Mouse (Mus musculus): ENCODE results near the gene Banp. TPM values are rescaled to one million over a fixed set of nuclear protein-coding genes. Genes with fewer than 3 reads are reported as not detected.
A peak's percentile ranks its signal among the peaks of the same experiment; 100 is the strongest.

Gene Banp
- total and polyA plus RNA-seq, 3 experiments, result 13.1 to 26.9 (median 17.9) TPM

- 97% methylated on average over 28 of the region's 28 CpGs for WGBS
- H3K4me1 ChIP-seq (ENCODE audit: control insufficient read depth, insufficient read depth, low read length), result no peaks in the 10 kb centered on the region; the same call in 1 of the 2 replicates
- intact Hi-C loops (cut with DNase I), result loop anchor here (10.0 kb wide), 1 partner anchor 361 kb away; no protein-coding TSS in a partner anchor
- no peak for DNase-seq
- TF ChIP-seq EP300 (IDR thresholded peaks at IDR 0.05; ENCODE audit: insufficient read depth, low read depth, low read length), result no peak
- TF ChIP-seq CTCF (IDR thresholded peaks at IDR 0.05), result no peak
- TF ChIP-seq POLR2A (IDR thresholded peaks at IDR 0.05; ENCODE audit: insufficient read depth, low read depth, low read length), result no peak
- peaks cover 2% of the 10 kb centered on the region; the same call in 1 of the 2 replicates for H3K79me2 ChIP-seq (replicated peaks; ENCODE audit: control insufficient read depth, insufficient read depth, low read length)
- H3K9ac ChIP-seq (ENCODE audit: low read depth, low read length), result no peak overlapping the region
- no peaks in the 10 kb centered on the region for H3K27me3 ChIP-seq (ENCODE audit: control insufficient read depth, insufficient read depth, low read length)
- no peak overlapping the region for H3K27ac ChIP-seq
- no peaks in the 10 kb centered on the region for H3K36me3 ChIP-seq (ENCODE audit: control insufficient read depth, insufficient read depth, low read length)
- no peak overlapping the region for H3K4me3 ChIP-seq
Observed at GRCm38 (mm10) chr8:121973906-121974305, 24.4 kb downstream of the Banp start.

DNA sequence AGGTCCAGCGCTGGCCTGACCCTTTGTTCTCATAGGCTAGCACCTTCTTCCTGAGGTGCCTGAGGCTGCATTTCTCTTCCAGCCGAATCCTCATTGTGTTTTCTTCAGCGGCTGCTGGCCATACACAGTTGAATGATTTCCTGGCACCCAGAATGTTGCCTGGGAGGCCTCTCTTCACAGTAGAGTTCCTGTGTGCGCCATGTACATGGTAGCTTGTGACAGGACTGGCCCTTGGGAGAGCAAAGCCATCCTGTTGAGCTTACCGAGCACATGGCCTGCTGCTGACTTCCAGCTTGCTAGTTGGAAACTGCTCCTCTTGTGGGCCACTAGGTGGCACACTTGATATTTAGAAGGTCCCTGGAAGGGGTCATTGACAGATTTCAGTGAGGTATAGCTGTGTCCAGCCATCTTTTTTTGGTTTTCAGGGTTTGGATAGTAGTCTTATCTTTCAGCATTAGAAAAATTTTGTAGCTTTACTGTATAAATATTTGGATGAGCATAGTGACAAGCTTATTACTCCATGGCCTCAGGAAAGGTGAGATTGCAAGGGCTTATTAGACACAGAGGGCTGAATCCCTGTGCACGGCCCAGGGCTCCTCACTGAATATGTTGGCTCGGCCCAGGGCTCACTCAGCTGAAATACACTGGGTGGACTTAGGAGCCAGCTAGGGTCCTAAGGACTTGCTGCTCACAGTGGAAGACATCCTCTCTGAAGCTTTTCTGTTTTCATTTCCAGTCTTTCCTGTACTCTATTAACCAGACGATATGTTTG lies 28.5 kb downstream of the Banp start:
- Histone ChIP-seq H3K27me3 (ENCODE audit: control insufficient read depth, insufficient read depth, low read length) (no peaks in the 10 kb centered on the region), H3K27ac (no peak overlapping the region), H3K4me1 (ENCODE audit: control insufficient read depth, insufficient read depth, low read length) (no peaks in the 10 kb centered on the region; the same call in 1 of the 2 replicates), H3K36me3 (ENCODE audit: control insufficient read depth, insufficient read depth, low read length) (no peaks in the 10 kb centered on the region), H3K79me2 (replicated peaks; ENCODE audit: control insufficient read depth, insufficient read depth, low read length) (no peaks in the 10 kb centered on the region), H3K4me3 (no peak overlapping the region), H3K9ac (ENCODE audit: low read depth, low read length) (no peak overlapping the region)
- no peak for DNase-seq
- TF ChIP-seq CTCF (IDR thresholded peaks at IDR 0.05), result peak; percentile 92
- TF ChIP-seq POLR2A (IDR thresholded peaks at IDR 0.05; ENCODE audit: insufficient read depth, low read depth, low read length), result no peak
- peak; percentile 69; the same call in 1 of the 2 replicates for TF ChIP-seq EP300 (IDR thresholded peaks at IDR 0.05; ENCODE audit: insufficient read depth, low read depth, low read length)
- intact Hi-C loops (cut with DNase I), result loop anchor here (2.0 to 10.0 kb wide), 4 partner anchors 161 to 357 kb away; no protein-coding TSS in a partner anchor
- WGBS, result 62% methylated on average over 8 of the region's 8 CpGs

- TF ChIP-seq EP300 (IDR thresholded peaks at IDR 0.05; ENCODE audit: insufficient read depth, low read depth, low read length) (no peak), POLR2A (IDR thresholded peaks at IDR 0.05; ENCODE audit: insufficient read depth, low read depth, low read length) (no peak), CTCF (IDR thresholded peaks at IDR 0.05) (no peak)
- intact Hi-C loops (cut with DNase I), result loop anchor here (2.0 to 10.0 kb wide), 4 partner anchors 160 to 356 kb away; no protein-coding TSS in a partner anchor
- Histone ChIP-seq H3K27ac (no peak overlapping the region), H3K79me2 (replicated peaks; ENCODE audit: control insufficient read depth, insufficient read depth, low read length) (no peaks in the 10 kb centered on the region), H3K36me3 (ENCODE audit: control insufficient read depth, insufficient read depth, low read length) (no peaks in the 10 kb centered on the region), H3K9ac (ENCODE audit: low read depth, low read length) (no peak overlapping the region), H3K27me3 (ENCODE audit: control insufficient read depth, insufficient read depth, low read length) (no peaks in the 10 kb centered on the region), H3K4me3 (no peak overlapping the region), H3K4me1 (ENCODE audit: control insufficient read depth, insufficient read depth, low read length) (no peaks in the 10 kb centered on the region; the same call in 1 of the 2 replicates)
- 97% methylated on average over 13 of the region's 13 CpGs for WGBS
- no peak for DNase-seq
Observed at GRCm38 (mm10) chr8:121978670-121979069, 29.1 kb downstream of the Banp start.

DNA sequence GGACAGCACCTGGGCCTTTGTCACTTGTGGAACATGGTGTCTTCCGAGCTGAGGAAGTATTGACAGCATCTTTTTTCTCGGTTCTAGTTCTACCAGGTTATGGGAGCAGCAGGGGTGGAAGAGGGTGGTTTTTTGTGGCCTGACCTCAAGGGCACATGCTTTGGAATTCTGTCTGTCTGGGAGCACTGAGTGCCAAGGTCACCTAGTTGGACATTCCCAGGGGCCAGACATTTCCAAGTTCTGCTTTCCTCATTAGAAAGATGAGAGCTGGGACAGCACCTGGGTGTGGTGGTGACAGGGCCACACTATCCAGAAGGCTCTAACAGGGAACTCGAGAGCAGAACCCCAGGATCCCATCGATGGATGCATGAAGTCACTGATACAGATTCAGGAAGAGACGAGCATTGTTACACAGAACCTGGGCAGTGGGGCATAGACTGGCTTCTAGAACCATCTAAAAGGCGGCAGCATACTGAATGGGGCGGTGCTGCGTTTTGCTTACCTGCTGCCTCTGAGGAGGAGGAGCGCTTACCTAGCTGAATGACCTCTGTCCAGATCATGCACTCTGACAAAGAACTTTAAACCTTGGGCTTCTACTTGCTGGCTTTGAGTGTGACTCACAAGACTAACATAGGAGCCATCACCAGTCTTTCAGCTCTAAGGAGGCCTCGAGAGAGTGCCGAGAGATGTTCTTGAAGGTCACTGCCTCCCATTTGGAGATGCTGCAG lies 31.4 kb downstream of the Banp start:
- TF ChIP-seq CTCF (IDR thresholded peaks at IDR 0.05), result no peak
- no peak for TF ChIP-seq EP300 (IDR thresholded peaks at IDR 0.05; ENCODE audit: insufficient read depth, low read depth, low read length)
- no peak for TF ChIP-seq POLR2A (IDR thresholded peaks at IDR 0.05; ENCODE audit: insufficient read depth, low read depth, low read length)
- H3K4me1 ChIP-seq (ENCODE audit: control insufficient read depth, insufficient read depth, low read length), result no peaks in the 10 kb centered on the region; the same call in 1 of the 2 replicates
- WGBS, result 85% methylated on average over 11 of the region's 11 CpGs
- H3K9ac ChIP-seq (ENCODE audit: low read depth, low read length), result no peak overlapping the region
- no peak overlapping the region for H3K27ac ChIP-seq
- no peaks in the 10 kb centered on the region for H3K79me2 ChIP-seq (replicated peaks; ENCODE audit: control insufficient read depth, insufficient read depth, low read length)
- H3K27me3 ChIP-seq (ENCODE audit: control insufficient read depth, insufficient read depth, low read length), result no peaks in the 10 kb centered on the region
- intact Hi-C loops (cut with DNase I), result no loop called here
- no peak for DNase-seq
- no peak overlapping the region for H3K4me3 ChIP-seq
- H3K36me3 ChIP-seq (ENCODE audit: control insufficient read depth, insufficient read depth, low read length), result no peaks in the 10 kb centered on the region

GRCm38 (mm10) chr8:121981520-121981895 lies 32.0 kb downstream of the Banp start:
- Histone ChIP-seq H3K27ac (no peak overlapping the region), H3K4me3 (no peak overlapping the region), H3K4me1 (ENCODE audit: control insufficient read depth, insufficient read depth, low read length) (no peaks in the 10 kb centered on the region; the same call in 1 of the 2 replicates), H3K36me3 (ENCODE audit: control insufficient read depth, insufficient read depth, low read length) (no peaks in the 10 kb centered on the region), H3K27me3 (ENCODE audit: control insufficient read depth, insufficient read depth, low read length) (no peaks in the 10 kb centered on the region), H3K9ac (ENCODE audit: low read depth, low read length) (no peak overlapping the region), H3K79me2 (replicated peaks; ENCODE audit: control insufficient read depth, insufficient read depth, low read length) (no peaks in the 10 kb centered on the region)
- WGBS, result 75% methylated on average over 7 of the region's 7 CpGs
- intact Hi-C loops (cut with DNase I), result no loop called here
- no peak for DNase-seq
- TF ChIP-seq EP300 (IDR thresholded peaks at IDR 0.05; ENCODE audit: insufficient read depth, low read depth, low read length) (no peak), CTCF (IDR thresholded peaks at IDR 0.05) (no peak), POLR2A (IDR thresholded peaks at IDR 0.05; ENCODE audit: insufficient read depth, low read depth, low read length) (no peak)
